Mouse (Mus musculus): ENCODE measurements at regions not wholly inside any gene's neighbourhood (a gene's known extent, or its start where the extent isn't known, plus 50 kb on each side); places are given as distances from the start of the nearest gene placed in this dataset.
A peak's percentile ranks its signal among the peaks of the same experiment; 100 is the strongest.

DNA sequence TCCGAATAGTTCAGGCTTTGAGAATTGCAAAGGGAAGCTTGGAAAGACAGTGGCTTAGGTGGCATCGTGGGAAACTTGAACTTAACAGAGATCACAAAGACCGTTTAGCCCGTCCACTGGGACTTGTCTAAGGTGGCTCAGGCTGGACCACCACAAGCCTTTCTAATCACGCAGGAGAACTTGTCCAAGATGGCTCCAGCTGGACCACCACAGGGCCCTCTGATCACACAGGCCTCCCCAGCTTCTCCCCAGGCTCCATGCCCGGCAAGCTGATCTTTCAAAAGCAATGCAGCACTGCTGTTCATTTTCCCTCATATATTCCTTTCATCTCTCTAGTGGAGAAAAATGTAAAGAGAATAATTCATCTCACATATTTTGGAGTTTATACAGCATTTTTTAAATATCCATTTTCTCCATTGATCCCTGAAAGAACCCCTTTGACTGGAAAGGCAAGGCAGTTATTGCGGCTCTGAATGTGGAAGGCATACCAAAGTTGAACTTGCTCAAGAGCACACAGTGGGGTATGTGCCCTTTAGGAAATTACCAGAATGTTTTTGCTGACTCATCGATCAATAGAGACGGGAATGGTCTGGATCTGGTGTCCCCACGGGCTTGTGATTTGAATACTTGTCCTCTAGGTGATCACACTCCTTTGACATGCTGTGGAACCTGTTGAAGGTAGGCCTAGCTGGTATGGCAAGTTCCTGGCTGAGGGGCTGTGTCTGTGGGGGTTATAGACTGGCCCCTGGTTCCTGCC lies 189.9 kb downstream of the Mycn start:
- no peaks in the 10 kb centered on the region for H3K36me3 ChIP-seq (replicated peaks; ENCODE audit: control insufficient read depth, insufficient read depth, low read depth, low read length)
- H3K4me3 ChIP-seq (ENCODE audit: low read depth, low read length): no peak overlapping the region
- no peaks in the 10 kb centered on the region for H3K9me3 ChIP-seq (replicated peaks; ENCODE audit: control insufficient read depth, low read length)
- ATAC-seq (replicated peaks; ENCODE audit: insufficient number of reproducible peaks, low FRiP score, low TSS enrichment, low read depth) (no peak), DNase-seq (ENCODE audit: low spot score) (no peak)
- 90% methylated on average over 10 of the region's 10 CpGs for WGBS
- H3K4me1 ChIP-seq (ENCODE audit: control insufficient read depth, insufficient read depth, low read length): no peaks in the 10 kb centered on the region
- H3K27me3 ChIP-seq (ENCODE audit: control insufficient read depth, insufficient read depth, low read length): no peaks in the 10 kb centered on the region
- H3K9ac ChIP-seq (replicated peaks; ENCODE audit: low read length): no peak overlapping the region
- no peak overlapping the region for H3K27ac ChIP-seq (replicated peaks; ENCODE audit: low read depth, low read length)
- no peak overlapping the region for H3K4me2 ChIP-seq (ENCODE audit: low read depth, low read length)

GRCm38 (mm10) chr12:12749690-12750089 lies 192.0 kb downstream of the Mycn start:
- Histone ChIP-seq H3K9ac (replicated peaks; ENCODE audit: low read length) (no peak overlapping the region), H3K27me3 (ENCODE audit: control insufficient read depth, insufficient read depth, low read length) (no peaks in the 10 kb centered on the region), H3K9me3 (replicated peaks; ENCODE audit: control insufficient read depth, low read length) (no peaks in the 10 kb centered on the region), H3K27ac (replicated peaks; ENCODE audit: low read depth, low read length) (no peak overlapping the region), H3K36me3 (replicated peaks; ENCODE audit: control insufficient read depth, insufficient read depth, low read depth, low read length) (no peaks in the 10 kb centered on the region), H3K4me3 (ENCODE audit: low read depth, low read length) (no peak overlapping the region), H3K4me2 (ENCODE audit: low read depth, low read length) (no peak overlapping the region), H3K4me1 (ENCODE audit: control insufficient read depth, insufficient read depth, low read length) (no peaks in the 10 kb centered on the region)
- ATAC-seq (replicated peaks; ENCODE audit: insufficient number of reproducible peaks, low FRiP score, low TSS enrichment, low read depth) (no peak), DNase-seq (ENCODE audit: low spot score) (no peak)
- WGBS: 79% methylated on average over 3 of the region's 3 CpGs

DNA sequence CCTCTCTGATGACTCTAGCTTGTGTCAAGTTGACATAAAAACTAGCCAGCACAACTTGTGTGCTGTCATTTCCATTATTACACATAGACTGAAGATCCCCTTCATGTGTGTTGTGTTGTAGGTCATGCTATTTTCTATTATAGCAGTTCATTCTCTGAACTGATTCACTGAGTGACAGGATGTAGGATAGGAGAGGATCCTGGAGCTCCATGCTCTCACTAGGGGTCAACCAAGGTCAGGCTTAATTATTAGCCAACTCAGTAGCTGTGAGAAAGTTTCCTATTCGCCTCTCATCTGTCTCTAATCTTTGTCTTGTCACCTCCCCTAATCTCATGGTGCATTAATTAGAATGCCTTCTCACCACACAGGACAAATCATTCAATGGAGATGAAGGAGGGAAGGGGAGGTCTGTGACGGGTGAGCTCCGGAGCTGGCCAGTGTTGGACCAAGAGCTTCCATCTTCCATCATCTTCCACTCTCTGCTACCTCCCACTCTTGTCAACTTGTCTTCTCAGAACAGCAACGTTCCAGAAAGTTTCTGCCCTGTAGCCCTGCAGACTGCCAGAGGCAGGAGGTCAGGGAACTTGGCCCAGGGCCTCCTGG lies 194.8 kb downstream of the Mycn start:
- no peak overlapping the region for H3K4me3 ChIP-seq (ENCODE audit: low read depth, low read length)
- H3K9ac ChIP-seq (replicated peaks; ENCODE audit: low read length): no peak overlapping the region
- no peak for ATAC-seq (replicated peaks; ENCODE audit: insufficient number of reproducible peaks, low FRiP score, low TSS enrichment, low read depth)
- no peaks in the 10 kb centered on the region for H3K4me1 ChIP-seq (ENCODE audit: control insufficient read depth, insufficient read depth, low read length)
- H3K27ac ChIP-seq (replicated peaks; ENCODE audit: low read depth, low read length): no peak overlapping the region
- no peak overlapping the region for H3K4me2 ChIP-seq (ENCODE audit: low read depth, low read length)
- DNase-seq (ENCODE audit: low spot score): no peak
- H3K9me3 ChIP-seq (replicated peaks; ENCODE audit: control insufficient read depth, low read length): no peaks in the 10 kb centered on the region
- H3K36me3 ChIP-seq (replicated peaks; ENCODE audit: control insufficient read depth, insufficient read depth, low read depth, low read length): no peaks in the 10 kb centered on the region; the same call in 1 of the 2 replicates
- no peaks in the 10 kb centered on the region for H3K27me3 ChIP-seq (ENCODE audit: control insufficient read depth, insufficient read depth, low read length)
- WGBS: 39% methylated on average over 4 of the region's 4 CpGs

GRCm38 (mm10) chr12:12744492-12744891 lies 197.2 kb downstream of the Mycn start:
- DNase-seq (ENCODE audit: low spot score): no peak
- H3K27ac ChIP-seq (replicated peaks; ENCODE audit: low read depth, low read length): no peak overlapping the region
- WGBS: 66% methylated on average over 2 of the region's 2 CpGs
- no peaks in the 10 kb centered on the region for H3K4me1 ChIP-seq (ENCODE audit: control insufficient read depth, insufficient read depth, low read length)
- no peaks in the 10 kb centered on the region for H3K27me3 ChIP-seq (ENCODE audit: control insufficient read depth, insufficient read depth, low read length)
- ATAC-seq (replicated peaks; ENCODE audit: insufficient number of reproducible peaks, low FRiP score, low TSS enrichment, low read depth): no peak
- H3K9ac ChIP-seq (replicated peaks; ENCODE audit: low read length): no peak overlapping the region
- H3K4me3 ChIP-seq (ENCODE audit: low read depth, low read length): no peak overlapping the region
- no peaks in the 10 kb centered on the region; the same call in 1 of the 2 replicates for H3K36me3 ChIP-seq (replicated peaks; ENCODE audit: control insufficient read depth, insufficient read depth, low read depth, low read length)
- no peak overlapping the region for H3K4me2 ChIP-seq (ENCODE audit: low read depth, low read length)
- H3K9me3 ChIP-seq (replicated peaks; ENCODE audit: control insufficient read depth, low read length): no peaks in the 10 kb centered on the region

GRCm38 (mm10) chr12:12738631-12739331 lies 202.9 kb downstream of the Mycn start:
- no peaks in the 10 kb centered on the region for H3K27me3 ChIP-seq (ENCODE audit: control insufficient read depth, insufficient read depth, low read length)
- ATAC-seq (replicated peaks; ENCODE audit: insufficient number of reproducible peaks, low FRiP score, low TSS enrichment, low read depth) (peak; percentile 76), DNase-seq (ENCODE audit: low spot score) (peak; percentile 71)
- no peak overlapping the region; the same call in 1 of the 2 replicates for H3K27ac ChIP-seq (replicated peaks; ENCODE audit: low read depth, low read length)
- no peaks in the 10 kb centered on the region; the same call in 1 of the 2 replicates for H3K36me3 ChIP-seq (replicated peaks; ENCODE audit: control insufficient read depth, insufficient read depth, low read depth, low read length)
- 40% methylated on average over 12 of the region's 12 CpGs for WGBS
- H3K9me3 ChIP-seq (replicated peaks; ENCODE audit: control insufficient read depth, low read length): no peaks in the 10 kb centered on the region
- H3K9ac ChIP-seq (replicated peaks; ENCODE audit: low read length): no peak overlapping the region
- H3K4me3 ChIP-seq (ENCODE audit: low read depth, low read length): no peak overlapping the region
- H3K4me1 ChIP-seq (ENCODE audit: control insufficient read depth, insufficient read depth, low read length): peaks cover 3% of the 10 kb centered on the region
- no peak overlapping the region for H3K4me2 ChIP-seq (ENCODE audit: low read depth, low read length)

- H3K4me3 ChIP-seq (ENCODE audit: low read depth, low read length): no peak overlapping the region
- H3K9ac ChIP-seq (replicated peaks; ENCODE audit: low read length): peak overlapping the region; percentile 23
- ATAC-seq (replicated peaks; ENCODE audit: insufficient number of reproducible peaks, low FRiP score, low TSS enrichment, low read depth) (0 out of 2 replicates have a peak, but pooled peaks have one; percentile 51), DNase-seq (ENCODE audit: low spot score) (peak; percentile 43)
- H3K27me3 ChIP-seq (ENCODE audit: control insufficient read depth, insufficient read depth, low read length): no peaks in the 10 kb centered on the region
- no peak overlapping the region for H3K4me2 ChIP-seq (ENCODE audit: low read depth, low read length)
- 6% methylated on average over 9 of the region's 9 CpGs for WGBS
- H3K9me3 ChIP-seq (replicated peaks; ENCODE audit: control insufficient read depth, low read length): no peaks in the 10 kb centered on the region
- no peak overlapping the region for H3K27ac ChIP-seq (replicated peaks; ENCODE audit: low read depth, low read length)
- H3K4me1 ChIP-seq (ENCODE audit: control insufficient read depth, insufficient read depth, low read length): 0 out of 2 replicates have a peak, but pooled peaks cover 3% of the 10 kb centered on the region
- no peaks in the 10 kb centered on the region for H3K36me3 ChIP-seq (replicated peaks; ENCODE audit: control insufficient read depth, insufficient read depth, low read depth, low read length)
Measured at GRCm38 (mm10) chr12:12725797-12726196, 215.9 kb downstream of the Mycn start.

DNA sequence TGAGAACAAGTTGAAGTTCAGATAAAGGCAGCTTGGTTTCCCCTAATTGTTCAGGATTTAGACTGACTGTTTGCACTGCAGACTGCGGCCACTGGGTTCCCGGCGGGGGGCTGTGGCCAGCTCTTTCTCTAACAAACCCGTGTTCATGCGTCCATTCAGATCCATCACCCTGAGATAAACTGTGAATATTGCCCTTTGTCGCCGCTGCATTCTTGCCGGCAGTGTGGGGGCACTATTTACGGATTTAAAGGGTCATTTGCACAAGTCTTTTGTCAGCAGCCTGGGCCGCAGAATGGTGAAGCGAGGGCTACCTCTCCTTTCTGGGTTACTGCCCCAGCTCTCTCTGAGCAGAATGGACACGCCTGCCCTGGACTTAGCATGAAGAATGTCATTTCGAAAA lies 216.6 kb downstream of the Mycn start:
- H3K4me3 ChIP-seq (ENCODE audit: low read depth, low read length): no peak overlapping the region

More for the DNA sequence above, 216.6 kb downstream of the Mycn start:
- DNase-seq (ENCODE audit: low spot score) (peak; percentile 65), ATAC-seq (replicated peaks; ENCODE audit: insufficient number of reproducible peaks, low FRiP score, low TSS enrichment, low read depth) (0 out of 2 replicates have a peak, but pooled peaks have one; percentile 37)
- Histone ChIP-seq H3K4me1 (ENCODE audit: control insufficient read depth, insufficient read depth, low read length) (0 out of 2 replicates have a peak, but pooled peaks cover 3% of the 10 kb centered on the region), H3K27me3 (ENCODE audit: control insufficient read depth, insufficient read depth, low read length) (no peaks in the 10 kb centered on the region), H3K27ac (replicated peaks; ENCODE audit: low read depth, low read length) (no peak overlapping the region), H3K4me2 (ENCODE audit: low read depth, low read length) (peak overlapping the region; percentile 13; the same call in 1 of the 2 replicates), H3K36me3 (replicated peaks; ENCODE audit: control insufficient read depth, insufficient read depth, low read depth, low read length) (no peaks in the 10 kb centered on the region), H3K9me3 (replicated peaks; ENCODE audit: control insufficient read depth, low read length) (no peaks in the 10 kb centered on the region), H3K9ac (replicated peaks; ENCODE audit: low read length) (no peak overlapping the region; the same call in 1 of the 2 replicates)
- 14% methylated on average over 13 of the region's 13 CpGs for WGBS
